Mouse (Mus musculus) embryonic facial prominence, embryonic 14.5 days (tissue): ENCODE results near the gene Dusp28. TPM values are rescaled to one million over a fixed set of nuclear protein-coding genes. Genes with fewer than 3 reads are reported as not detected.

Source experiments
- ATAC-seq: fragments of 200-750 bp; cut with Nextera tagmentation; 2 replicates; pipeline ENCODE4 v1.8.0; 2017; ENCODE audit warnings: low read depth, moderate number of reproducible peaks, moderate TSS enrichment
- DNase-seq: peaks from one replicate; pipeline ENCODE4 v3.0.0-alpha.2; 2015; ENCODE audit warnings: low spot score
- H3K27ac ChIP-seq: fragments of 300-500 bp; sonication (generic); replicated peaks from 2 replicates; pipeline ENCODE4 v1.5.1; 2014; ENCODE audit warnings: low read depth, mild to moderate bottlenecking, low read length, moderate library complexity
- H3K27me3 ChIP-seq: fragments of 300-500 bp; sonication (generic); replicated peaks from 2 replicates; pipeline ENCODE4 v1.6.1; 2014; ENCODE audit warnings: low read length; ENCODE audit not compliant: control insufficient read depth, insufficient read depth
- H3K36me3 ChIP-seq: fragments of 300-500 bp; sonication (generic); 2 replicates; pipeline ENCODE4 v1.6.1; 2014; ENCODE audit warnings: low read length, mixed read lengths; ENCODE audit not compliant: control insufficient read depth, insufficient read depth
- H3K4me1 ChIP-seq: fragments of 300-500 bp; sonication (generic); 2 replicates; pipeline ENCODE4 v1.6.1; 2014; ENCODE audit warnings: antibody characterized with exemption, low read length; ENCODE audit not compliant: control insufficient read depth, insufficient read depth
- H3K4me2 ChIP-seq: fragments of 300-500 bp; sonication (generic); 2 replicates; pipeline ENCODE4 v1.6.1; 2014; ENCODE audit warnings: low read depth, mild to moderate bottlenecking, low read length, moderate library complexity, mixed read lengths
- H3K4me3 ChIP-seq: fragments of 300-500 bp; sonication (generic); 2 replicates; pipeline ENCODE4 v1.5.1; 2014; ENCODE audit warnings: low read depth, mild to moderate bottlenecking, low read length
- H3K9ac ChIP-seq: fragments of 300-500 bp; sonication (generic); 2 replicates; pipeline ENCODE4 v1.6.1; 2014; ENCODE audit warnings: low read depth, mild to moderate bottlenecking, low read length, moderate library complexity, mixed read lengths
- H3K9me3 ChIP-seq: fragments of 300-500 bp; sonication (generic); 2 replicates; pipeline ENCODE4 v1.6.1; 2016; ENCODE audit warnings: low read length; ENCODE audit not compliant: control insufficient read depth
- WGBS: fragments of 180-500 bp; shearing (Covaris S2); extraction: QIAGEN DNeasy Blood & Tissue Kit; methylation state at CpG from one replicate; pipeline ENCODE4 v1.1.7; 2014; 5-methylcytosine and 5-hydroxymethylcytosine counted together
- polyA plus RNA-seq: library from polyadenylated mRNA; unstranded; fragments of >200 nt; fragmentation: Nextera tagmentation; extraction: Ambion mirVana; gene quantifications from 2 replicates; pipeline ENCODE4 v1.2.1, GENCODE M21; 2014

Gene Dusp28
- polyA plus RNA-seq, 1 experiment from 2014 or later = 7.0 TPM

GRCm38 (mm10) chr1:92910925-92911720 lies 4.3 kb downstream of the Dusp28 start:
- Histone ChIP-seq H3K4me1 (peaks cover 24% of the 10 kb centered on the region), H3K27me3 (no peaks in the 10 kb centered on the region), H3K4me2 (peak overlapping the region; percentile 94), H3K9ac (peak overlapping the region; percentile 95), H3K27ac (peak overlapping the region; percentile 84), H3K36me3 (peaks cover 21% of the 10 kb centered on the region), H3K9me3 (no peaks in the 10 kb centered on the region), H3K4me3 (peak overlapping the region; percentile 83)
- DNase-seq = peak; percentile 70
- ATAC-seq = peak; percentile 27
- WGBS = 0% methylated on average over 18 of the region's 85 CpGs

GRCm38 (mm10) chr1:92911721-92912138 lies 4.9 kb downstream of the Dusp28 start:
- H3K36me3 ChIP-seq = peaks cover 27% of the 10 kb centered on the region
- H3K9ac ChIP-seq = peak overlapping the region; percentile 95
- H3K4me2 ChIP-seq = peak overlapping the region; percentile 94
- H3K27ac ChIP-seq = 0 out of 2 replicates have a peak overlapping the region, but pooled peaks have one; percentile 84
- H3K4me1 ChIP-seq = peaks cover 24% of the 10 kb centered on the region
- no peaks in the 10 kb centered on the region for H3K27me3 ChIP-seq
- H3K9me3 ChIP-seq = no peaks in the 10 kb centered on the region
- peak overlapping the region; percentile 83 for H3K4me3 ChIP-seq
- WGBS = 31% methylated on average over 8 of the region's 8 CpGs
- DNase-seq (peak; percentile 46), ATAC-seq (no peak)

DNA sequence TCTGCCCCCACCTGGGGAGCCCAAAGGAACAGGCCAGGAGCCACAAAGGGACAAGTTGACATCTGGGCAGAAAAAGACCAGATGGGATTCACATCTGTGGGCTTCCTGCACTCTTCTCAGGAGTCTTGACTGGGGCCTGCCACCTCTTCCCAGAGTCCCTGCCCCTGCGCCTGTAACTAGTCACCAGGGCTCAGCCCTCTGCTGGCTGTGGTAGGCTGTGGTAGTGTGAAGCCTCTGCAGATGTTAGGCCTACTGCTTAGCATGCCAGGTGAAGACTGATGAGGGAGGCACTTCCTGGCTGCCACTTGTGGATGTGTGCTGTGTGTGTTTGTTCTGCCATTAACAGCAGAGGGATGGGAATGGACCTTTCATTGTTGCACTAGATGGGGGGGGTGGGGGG lies 5.5 kb downstream of the Dusp28 start:
- Histone ChIP-seq H3K4me3 (peak overlapping the region; percentile 83), H3K9me3 (no peaks in the 10 kb centered on the region), H3K36me3 (peaks cover 33% of the 10 kb centered on the region), H3K27ac (no peak overlapping the region), H3K27me3 (no peaks in the 10 kb centered on the region), H3K4me2 (peak overlapping the region; percentile 94), H3K9ac (peak overlapping the region; percentile 95; the same call in 1 of the 2 replicates), H3K4me1 (peaks cover 24% of the 10 kb centered on the region)
- ATAC-seq (no peak), DNase-seq (no peak)
- WGBS = 17% methylated on average over 1 of the region's 1 CpGs

DNA sequence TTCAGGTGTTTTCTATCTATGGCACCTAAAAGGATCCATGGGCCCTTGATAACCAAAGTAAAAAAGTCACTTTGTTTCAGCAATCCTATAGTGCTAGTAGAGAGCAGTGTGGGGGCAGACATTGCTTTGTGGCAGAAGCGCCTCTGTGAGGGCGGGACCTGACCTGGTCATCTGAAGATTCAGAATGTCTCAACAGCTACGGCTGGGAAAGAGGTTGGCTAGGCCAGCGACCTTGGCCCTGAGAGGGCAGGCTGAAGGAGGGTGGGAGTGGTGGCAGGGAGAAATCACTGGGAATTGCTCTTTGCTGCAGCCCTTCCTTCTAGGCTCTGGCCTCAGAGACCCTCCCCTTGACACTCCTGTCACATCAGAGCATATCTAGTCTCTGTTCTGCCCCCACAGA lies 7.5 kb downstream of the Dusp28 start:
- ATAC-seq (no peak), DNase-seq (no peak)
- H3K4me2 ChIP-seq = no peak overlapping the region
- no peak overlapping the region for H3K4me3 ChIP-seq
- H3K9ac ChIP-seq = no peak overlapping the region
- WGBS = 88% methylated on average over 4 of the region's 4 CpGs
- H3K4me1 ChIP-seq = peaks cover 19% of the 10 kb centered on the region
- H3K27ac ChIP-seq = no peak overlapping the region
- H3K9me3 ChIP-seq = no peaks in the 10 kb centered on the region
- peaks cover 52% of the 10 kb centered on the region for H3K36me3 ChIP-seq
- no peaks in the 10 kb centered on the region for H3K27me3 ChIP-seq

DNA sequence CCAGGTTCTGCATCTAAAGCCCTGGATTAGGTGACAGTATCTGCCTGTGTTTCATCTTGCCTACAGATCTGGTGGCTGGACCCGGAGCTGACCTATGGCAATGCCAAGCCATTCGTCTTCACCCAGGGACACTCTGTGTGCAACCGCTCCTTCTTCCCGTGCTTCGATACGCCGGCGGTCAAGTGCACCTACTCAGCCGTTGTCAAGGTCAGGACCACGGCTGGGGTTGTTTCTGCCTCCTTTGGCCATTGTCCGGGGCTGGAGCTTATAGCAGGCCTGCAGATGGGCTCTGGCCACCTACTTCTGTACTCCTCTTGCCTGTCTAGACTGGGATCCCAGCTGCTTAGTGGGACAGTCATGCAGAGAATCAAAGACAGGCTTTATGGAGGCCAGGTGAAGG lies 8.2 kb downstream of the Dusp28 start:
- no peak for DNase-seq
- H3K9ac ChIP-seq = no peak overlapping the region

GRCm38 (mm10) chr1:92916725-92917124 lies 9.9 kb downstream of the Dusp28 start:
- WGBS = 94% methylated on average over 9 of the region's 9 CpGs
- peaks cover 11% of the 10 kb centered on the region for H3K4me1 ChIP-seq
- no peaks in the 10 kb centered on the region for H3K9me3 ChIP-seq
- H3K27ac ChIP-seq = no peak overlapping the region
- H3K4me3 ChIP-seq = no peak overlapping the region
- H3K36me3 ChIP-seq = peaks cover 73% of the 10 kb centered on the region
- DNase-seq = no peak
- H3K9ac ChIP-seq = no peak overlapping the region
- no peak for ATAC-seq
- no peak overlapping the region for H3K4me2 ChIP-seq
- H3K27me3 ChIP-seq = no peaks in the 10 kb centered on the region

More for the DNA sequence above, 8.2 kb downstream of the Dusp28 start:
- Histone ChIP-seq H3K4me3 (no peak overlapping the region), H3K36me3 (peaks cover 60% of the 10 kb centered on the region), H3K27me3 (no peaks in the 10 kb centered on the region), H3K9me3 (no peaks in the 10 kb centered on the region), H3K27ac (no peak overlapping the region), H3K4me2 (no peak overlapping the region), H3K4me1 (peaks cover 14% of the 10 kb centered on the region)
- WGBS = 93% methylated on average over 11 of the region's 11 CpGs
- ATAC-seq = no peak

DNA sequence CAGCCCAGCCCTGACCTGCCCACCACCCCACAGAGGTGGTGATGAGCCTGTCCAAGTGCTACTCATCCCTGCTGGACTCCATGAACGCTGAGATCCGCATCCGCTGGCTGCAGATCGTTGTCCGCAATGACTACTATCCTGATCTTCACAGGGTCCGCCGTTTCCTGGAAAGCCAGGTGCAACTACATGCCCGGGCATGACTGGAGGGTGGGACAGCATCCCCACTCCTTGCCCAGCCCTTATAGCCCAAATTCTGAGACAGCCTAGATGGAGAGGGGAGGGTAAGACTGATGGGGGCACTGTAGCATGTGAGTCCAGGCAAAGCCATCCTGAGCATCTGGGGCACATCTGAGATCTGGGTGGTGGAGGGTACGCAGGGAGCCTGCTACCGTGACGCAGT lies 12.4 kb downstream of the Dusp28 start:
- Histone ChIP-seq H3K4me3 (no peak overlapping the region), H3K9me3 (no peaks in the 10 kb centered on the region), H3K27me3 (no peaks in the 10 kb centered on the region), H3K4me2 (no peak overlapping the region), H3K4me1 (no peaks in the 10 kb centered on the region), H3K36me3 (peaks cover 71% of the 10 kb centered on the region), H3K27ac (no peak overlapping the region), H3K9ac (no peak overlapping the region)
- WGBS = 95% methylated on average over 11 of the region's 11 CpGs
- DNase-seq = no peak
- ATAC-seq = no peak

- Histone ChIP-seq H3K27ac (no peak overlapping the region), H3K4me3 (no peak overlapping the region), H3K4me1 (no peaks in the 10 kb centered on the region), H3K36me3 (peaks cover 65% of the 10 kb centered on the region), H3K27me3 (no peaks in the 10 kb centered on the region), H3K9me3 (no peaks in the 10 kb centered on the region), H3K9ac (no peak overlapping the region), H3K4me2 (no peak overlapping the region)
- WGBS = 83% methylated on average over 12 of the region's 12 CpGs
- DNase-seq (no peak), ATAC-seq (no peak)
Measured at GRCm38 (mm10) chr1:92919775-92920174, 13.0 kb downstream of the Dusp28 start.
